Comparison of ENCODE assay signal across 10 mouse cellular contexts in the genomic region with DNA sequence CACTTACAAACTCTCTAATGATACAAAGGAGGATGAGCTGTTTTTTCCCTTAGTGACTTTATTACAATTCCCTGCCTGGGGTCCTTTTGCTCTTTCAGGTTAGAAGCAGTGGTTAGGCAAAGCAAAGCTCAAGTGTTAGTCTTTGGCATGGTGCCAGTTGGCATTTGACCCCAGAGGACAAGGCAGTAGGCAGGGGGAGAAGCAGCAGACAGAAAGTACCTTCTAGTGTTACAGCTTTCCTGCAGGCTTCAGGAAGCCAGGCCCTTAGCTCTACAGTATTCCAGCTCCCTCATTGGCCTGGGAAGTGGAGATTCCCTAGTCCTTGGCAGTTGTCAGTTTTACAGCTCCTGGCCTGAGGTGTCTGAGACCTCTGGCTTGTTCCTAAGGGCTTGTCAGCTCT. TPM values are rescaled to one million over a fixed set of nuclear protein-coding genes. Genes with fewer than 3 reads are reported as not detected.
A peak's percentile ranks its signal among the peaks of the same experiment; 100 is the strongest.
DNase-seq lines count a peak whose midpoint lies in the region; ATAC-seq and TF ChIP-seq lines count a peak whose summit lies in the region.
"Had no signal": no experiment of that assay in that cellular context is flagged by ENCODE, and none has a peak within 500 bp of the region (broad histone marks: within the 10 kb centered on the region; RNA-seq: fewer than 3 reads in every experiment).

No protein-coding gene starts in this region.

- no peak for ATAC-seq in cerebellum, adult (ENCODE audit: insufficient number of reproducible peaks, low FRiP score, low TSS enrichment)
- ATAC-seq in heart, embryonic 13.5 days (ENCODE audit: extremely low read depth, insufficient number of reproducible peaks, low FRiP score, low TSS enrichment), result no peak
- no peak for ATAC-seq in megakaryocyte-erythroid progenitor cell, adult 5-6 weeks (replicated peaks; ENCODE audit: low FRiP score, low TSS enrichment, poor library complexity, severe bottlenecking)
- ATAC-seq in midbrain, postnatal 0 days (ENCODE audit: low FRiP score), result no peak

- no peak overlapping the region for H3K4me2 ChIP-seq in heart, embryonic 13.5 days
- H3K4me2 ChIP-seq in midbrain, postnatal 0 days (ENCODE audit: low read depth, low read length, poor library complexity, severe bottlenecking), result no peak overlapping the region
- H3K4me2 ChIP-seq: embryonic facial prominence, embryonic 15.5 days had no signal

- H3K27me3 ChIP-seq in heart, embryonic 13.5 days (replicated peaks), result no peaks in the 10 kb centered on the region
- no peaks in the 10 kb centered on the region for H3K27me3 ChIP-seq in midbrain, postnatal 0 days (ENCODE audit: insufficient read depth, low read length)
- H3K27me3 ChIP-seq: embryonic facial prominence, embryonic 15.5 days had no signal

- TF ChIP-seq CTCF in midbrain, postnatal 0 days (IDR thresholded peaks at IDR 0.05), result no peak

- H3K27ac ChIP-seq in heart, embryonic 13.5 days (replicated peaks), result peak overlapping the region; percentile 67
- H3K27ac ChIP-seq in midbrain, postnatal 0 days (ENCODE audit: low read depth, low read length), result no peak overlapping the region
- H3K27ac ChIP-seq: embryonic facial prominence, embryonic 15.5 days; macrophage had no signal

- H3K4me1 ChIP-seq in heart, embryonic 13.5 days, result peaks cover 34% of the 10 kb centered on the region
- no peaks in the 10 kb centered on the region for H3K4me1 ChIP-seq in midbrain, postnatal 0 days (ENCODE audit: insufficient read depth, low read length)

- no peaks in the 10 kb centered on the region for H3K36me3 ChIP-seq in heart, embryonic 13.5 days
- no peaks in the 10 kb centered on the region for H3K36me3 ChIP-seq in midbrain, postnatal 0 days (ENCODE audit: insufficient read depth, low read length)
- H3K36me3 ChIP-seq: embryonic facial prominence, embryonic 15.5 days had no signal

- H3K9ac ChIP-seq in heart, embryonic 13.5 days, result 0 out of 2 replicates have a peak overlapping the region, but pooled peaks have one; percentile 12
- H3K9ac ChIP-seq in midbrain, postnatal 0 days (replicated peaks; ENCODE audit: low read length, poor library complexity, severe bottlenecking), result no peak overlapping the region
- H3K9ac ChIP-seq: embryonic facial prominence, embryonic 15.5 days had no signal

- H3K4me3 ChIP-seq in heart, embryonic 13.5 days, result no peak overlapping the region
- H3K4me3 ChIP-seq in midbrain, postnatal 0 days (ENCODE audit: low read depth, low read length), result no peak overlapping the region
- H3K4me3 ChIP-seq: embryonic facial prominence, embryonic 15.5 days had no signal

- no peaks in the 10 kb centered on the region for H3K9me3 ChIP-seq in heart, embryonic 13.5 days
- H3K9me3 ChIP-seq in midbrain, postnatal 0 days (ENCODE audit: low read length), result no peaks in the 10 kb centered on the region
- H3K9me3 ChIP-seq: embryonic facial prominence, embryonic 15.5 days had no signal

- DNase-seq in cerebellum, adult 18-20 months, result peak; percentile 29 to 38
- peak; percentile 44 for DNase-seq in NIH3T3 (ENCODE audit: low read depth)
- peak; percentile 67 to 77 for DNase-seq in kidney, postnatal 4 days
- DNase-seq in thymus, postnatal 0 days (ENCODE audit: low spot score), result no peak
- DNase-seq in midbrain, postnatal 0 days (ENCODE audit: low spot score), result no peak

RNA-seq across cellular contexts. Expression of a gene that starts 15.6 kb away (rescaled TPM):
- polyA plus RNA-seq in heart, embryonic 13.5 days (2015; fragmentation: Nextera tagmentation; extraction: Ambion mirVana), result 67.8 and 70.0 TPM in 2 replicates
- 27.6 and 65.7 TPM in 2 replicates for total RNA-seq in megakaryocyte-erythroid progenitor cell, adult 5-6 weeks (2014; fragmentation: Nextera tagmentation)
- total RNA-seq in megakaryocyte-erythroid progenitor cell, adult 5-6 weeks (2017), result 9.7 and 16.9 TPM in 2 replicates
- 31.8 and 34.4 TPM in 2 replicates for polyA plus RNA-seq in thymus, postnatal 0 days (2015; fragmentation: Nextera tagmentation; extraction: Ambion mirVana)
- total RNA-seq in midbrain, postnatal 0 days (2014; rRNA removed), result 53.6 and 57.3 TPM in 2 replicates
- polyA plus RNA-seq in midbrain, postnatal 0 days (2015; fragmentation: Nextera tagmentation; extraction: Ambion mirVana), result 66.8 TPM in 2 replicates

Comparison
In these comparisons a context has a peak if more than half of its experiments do, and no peak if none do; other contexts are left out.
1. DNase-seq: peak in cerebellum, adult 18-20 months (2 of 2), NIH3T3 (single experiment) and kidney, postnatal 4 days (2 of 2); none in thymus, postnatal 0 days (single experiment) and midbrain, postnatal 0 days (single experiment).